Mouse (Mus musculus) layer of hippocampus, adult 8-10 months (tissue): ENCODE measurements around the gene Ecd. TPM values are rescaled to one million over a fixed set of nuclear protein-coding genes. Genes with fewer than 3 reads are reported as not detected.
"Not testable (repeated sequence)": the region's sequence is repeated elsewhere in the genome, so short reads cannot be mapped to it uniquely, and the experiment has no call there.

Experiments
- DNase-seq, 2 experiments: peaks; one replicate each; pipeline ENCODE4 v3.0.0; 2022; ENCODE audit warnings: low spot score in 2 of 2
- total RNA-seq, 4 experiments: library from RNA; stranded (reverse); gene quantifications; 2 replicates each; pipeline ENCODE4 v1.2.4; 2022

Gene Ecd
- total RNA-seq, 4 experiments from 2014 or later = 30.2 to 35.7 (median 32.7) TPM

DNA sequence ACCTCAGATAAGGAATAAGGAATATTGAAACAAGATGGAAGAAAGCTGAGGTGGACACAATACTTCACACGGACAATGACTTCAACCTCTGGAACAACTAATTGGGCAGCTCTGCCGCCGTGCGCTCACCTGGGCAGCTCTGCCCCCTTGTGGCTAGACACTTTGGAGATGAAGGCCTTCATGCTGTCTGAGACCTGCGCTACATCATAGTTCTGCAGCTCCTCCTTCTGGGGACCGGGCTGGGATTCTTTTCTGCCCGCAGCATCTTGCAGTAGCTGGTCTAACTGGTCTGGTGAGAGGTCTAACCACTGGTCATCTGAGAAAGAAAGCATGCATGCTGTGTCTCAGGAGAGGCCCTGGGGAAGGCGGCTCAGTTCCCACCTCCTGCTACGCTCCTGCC is 19.4 kb downstream of the Ecd start:
- no peak for DNase-seq

GRCm38 (mm10) chr14:20324196-20324595 is 23.7 kb downstream of the Ecd start:
- DNase-seq = no peak

DNA sequence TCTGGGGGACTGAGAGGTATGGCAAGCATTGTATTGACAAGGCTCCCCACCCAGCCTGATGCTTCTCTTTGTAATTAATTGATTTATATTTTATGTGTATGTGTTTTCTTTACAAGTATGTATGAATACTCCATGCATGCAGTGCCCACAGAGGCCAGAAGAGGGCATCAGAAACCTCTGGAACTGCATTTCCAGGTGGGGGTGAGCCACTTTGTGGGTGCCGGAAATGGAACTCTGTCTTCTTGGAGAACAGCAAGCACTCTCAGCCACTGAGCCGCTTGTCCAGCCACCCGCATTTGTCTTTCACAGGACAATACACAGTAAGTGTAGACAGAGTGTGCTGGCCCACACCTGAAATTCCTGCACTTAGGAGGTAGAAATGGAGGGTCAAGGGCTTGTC is 28.5 kb downstream of the Ecd start:
- no peak for DNase-seq

DNA sequence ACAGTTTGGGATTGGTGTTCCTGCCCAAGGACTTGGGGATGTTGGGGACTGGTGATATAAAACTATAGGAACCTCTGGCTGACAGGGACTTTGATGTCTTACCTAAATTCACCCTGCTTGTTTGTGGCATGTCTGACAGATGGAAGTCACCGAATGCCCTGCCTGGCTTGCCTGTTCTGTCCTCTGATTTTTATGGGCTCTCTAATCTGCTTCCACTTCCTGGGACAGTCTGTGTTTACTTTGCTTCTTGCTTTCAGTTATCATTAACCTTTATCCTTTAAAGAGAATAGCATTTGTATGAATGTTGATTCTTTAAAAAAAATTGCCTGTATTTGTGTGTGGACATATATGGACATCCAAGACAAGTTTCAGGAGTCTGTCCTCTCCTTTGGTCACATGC is 32.8 kb downstream of the Ecd start:
- no peak for DNase-seq

- DNase-seq = not testable (repeated sequence)
Observed at GRCm38 (mm10) chr14:20305085-20305484, 42.8 kb downstream of the Ecd start.

DNA sequence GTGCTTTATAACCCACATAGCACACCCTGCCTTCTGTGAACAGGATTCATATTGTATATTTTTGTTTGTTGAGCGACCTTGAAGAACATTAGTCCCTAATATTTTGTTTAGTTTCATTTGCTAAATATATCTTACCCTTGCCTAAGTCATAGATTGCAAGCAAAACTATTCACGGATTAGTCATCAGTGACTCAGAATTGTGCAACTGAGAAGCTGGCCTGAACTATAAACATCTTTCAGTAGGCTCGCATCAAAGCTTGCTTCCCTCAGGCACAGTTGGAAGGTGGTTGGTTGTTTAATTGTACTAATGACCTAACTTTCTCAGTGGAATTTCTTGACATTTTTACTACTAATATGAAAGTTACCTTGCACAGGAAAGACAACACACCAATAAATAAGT is 49.8 kb downstream of the Ecd start:
- no peak for DNase-seq

DNA sequence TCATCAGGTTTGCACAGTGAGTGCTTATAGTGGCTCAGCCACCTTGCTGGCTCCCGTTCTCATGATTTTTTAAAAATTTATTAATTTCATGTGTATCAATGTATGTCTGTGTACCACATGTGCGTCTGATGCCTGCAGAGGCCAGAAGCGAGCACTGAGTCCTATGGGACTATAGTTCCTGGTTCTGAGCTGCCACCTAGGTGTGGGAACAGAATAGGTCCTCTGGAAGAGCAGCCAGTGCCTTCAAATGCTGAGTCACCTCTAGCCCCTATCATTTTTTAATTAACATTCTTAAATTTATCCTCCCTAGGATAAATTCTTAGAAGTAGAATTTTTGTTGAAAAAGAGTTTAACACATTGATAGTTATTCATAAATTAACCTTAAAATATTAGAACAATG is 50.3 kb downstream of the Ecd start:
- no peak for DNase-seq

DNA sequence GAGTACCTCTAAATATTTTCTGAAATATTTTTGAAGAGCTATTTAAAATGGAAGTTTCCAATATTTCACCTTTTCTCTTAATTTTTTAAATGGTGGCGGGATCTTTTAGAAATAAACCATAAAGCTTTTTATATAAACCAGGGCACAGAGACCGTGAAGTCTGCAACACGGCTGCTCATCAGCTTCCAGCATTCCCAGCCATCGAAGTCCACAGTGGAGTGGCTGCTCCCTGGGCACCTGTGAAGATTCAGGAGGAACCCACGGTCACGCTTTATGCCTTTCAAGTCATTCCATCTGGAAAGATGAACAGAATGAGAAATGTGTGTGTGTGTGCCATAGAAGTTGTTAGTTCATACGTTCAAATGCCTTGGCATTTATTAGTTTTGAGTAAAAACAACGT is 53.0 kb downstream of the Ecd start:
- DNase-seq = no peak

GRCm38 (mm10) chr14:20294117-20294892 is 53.6 kb downstream of the Ecd start, which contains the start of gene Nudt13:
Gene Nudt13, plus strand, starts transcription at chr14:20294697.
- peak; percentile 85 to 90 for DNase-seq

DNA sequence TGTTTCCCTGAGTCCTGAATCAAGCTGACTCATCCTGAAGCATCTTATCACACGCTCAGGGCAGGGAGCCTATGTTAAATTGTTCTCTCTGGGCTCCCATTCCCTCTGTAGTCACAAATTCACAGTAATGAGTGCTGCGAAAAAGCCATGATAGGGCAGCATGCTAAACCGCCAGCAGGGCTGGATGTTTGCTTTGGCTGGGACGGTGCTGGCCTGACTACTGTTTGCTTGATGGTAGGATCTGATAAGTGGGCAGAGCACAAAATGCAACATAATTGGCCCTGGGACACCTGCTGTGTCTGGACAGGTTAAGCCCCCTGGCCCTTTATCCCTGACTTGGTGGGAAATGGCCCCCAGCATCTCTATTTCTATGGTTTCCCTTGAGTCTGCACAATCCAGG is 56.5 kb downstream of the Ecd start:
- no peak for DNase-seq

Other genes with a start within 250 kb of the Ecd start
- 1 to 10 TPM; 4.2 to 5.9 (median 4.8) TPM for gene Saysd1, start 209.6 kb downstream of the Ecd start, total RNA-seq
- under 1 TPM; 0.33 to 0.71 (median 0.48) TPM for gene Kcnk5, start 166.3 kb downstream of the Ecd start, total RNA-seq
- not detected for gene Kcnk16, start 78.9 kb downstream of the Ecd start, total RNA-seq
- 10 to 100 TPM; 22.9 to 32.4 (median 28.4) TPM for gene Nudt13, start 53.4 kb downstream of the Ecd start, total RNA-seq
- gene Fam149b, start within 50 bp of the Ecd start, total RNA-seq = 10 to 100 TPM; 43.4 to 58.3 (median 47.2) TPM
- 10 to 100 TPM; 26.3 to 30.9 (median 29.7) TPM for gene Dnajc9, start 40.8 kb upstream of the Ecd start, total RNA-seq
- gene Mrps16, start 45.5 kb upstream of the Ecd start, total RNA-seq = 10 to 100 TPM; 30.8 to 41.2 (median 35.5) TPM
- gene Cfap70, start 104.1 kb upstream of the Ecd start, total RNA-seq = 1 to 10 TPM in 3 of 4 experiments, under 1 TPM in 1; 0.93 to 2.9 (median 2.3) TPM
- 10 to 100 TPM; 84.3 to 86.7 (median 85.4) TPM for gene Anxa7, start 132.0 kb upstream of the Ecd start, total RNA-seq
- gene Mss51, start 148.8 kb upstream of the Ecd start, total RNA-seq = 1 to 10 TPM in 1 of 4 experiments, under 1 TPM in 3; 0.71 to 1.3 (median 0.96) TPM
- 100 to 1,000 TPM; 256 to 309 (median 290) TPM for gene Ppp3cb, start 198.5 kb upstream of the Ecd start, total RNA-seq